Mouse (Mus musculus): Measurements from ENCODE around the gene Ptgr1.

Ptgr1 gene

GRCm38 (mm10) chr4:58926120-58926519 is 60.8 kb downstream of the Ptgr1 start:
- no peak for DNase-seq (ENCODE audit: low spot score)

GRCm38 (mm10) chr4:58925664-58926063 is 61.3 kb downstream of the Ptgr1 start:
- no peak for DNase-seq (ENCODE audit: low spot score)

- no peak for DNase-seq (ENCODE audit: low spot score)
Observed at GRCm38 (mm10) chr4:58923933-58924332, 63.0 kb downstream of the Ptgr1 start.
